Mouse (Mus musculus): ENCODE measurements around the gene Mrpl24.

Gene Mrpl24

GRCm38 (mm10) chr3:87909874-87910273, 9.4 kb upstream of the Mrpl24 start:
- no peak for DNase-seq (ENCODE audit: low spot score in 2 of 2)

GRCm38 (mm10) chr3:87910573-87911141, 8.6 kb upstream of the Mrpl24 start:
- DNase-seq (ENCODE audit: low spot score in 2 of 2), result peak in 1 of 2 experiments; percentile 18

GRCm38 (mm10) chr3:87913491-87913890, 5.8 kb upstream of the Mrpl24 start:
- no peak for DNase-seq (ENCODE audit: low spot score in 2 of 2)

- DNase-seq (ENCODE audit: low spot score in 2 of 2), result no peak
Measured at GRCm38 (mm10) chr3:87913891-87914290, 5.4 kb upstream of the Mrpl24 start.

GRCm38 (mm10) chr3:87916990-87917389, 2.3 kb upstream of the Mrpl24 start:
- no peak for DNase-seq (ENCODE audit: low spot score in 2 of 2)

- DNase-seq (ENCODE audit: low spot score in 2 of 2), result no peak
Measured at GRCm38 (mm10) chr3:87918551-87918950, 755 bp upstream of the Mrpl24 start.

GRCm38 (mm10) chr3:87920270-87920943, 1.1 kb downstream of the Mrpl24 start:
- no peak for DNase-seq (ENCODE audit: low spot score in 2 of 2)

- no peak for DNase-seq (ENCODE audit: low spot score in 2 of 2)
Measured at GRCm38 (mm10) chr3:87924996-87925395, 5.7 kb downstream of the Mrpl24 start.

GRCm38 (mm10) chr3:87927452-87927851, 8.1 kb downstream of the Mrpl24 start:
- no peak for DNase-seq (ENCODE audit: low spot score in 2 of 2)

- DNase-seq (ENCODE audit: low spot score in 2 of 2), result no peak
Measured at GRCm38 (mm10) chr3:87929341-87930077, 10.2 kb downstream of the Mrpl24 start.

GRCm38 (mm10) chr3:87930078-87930795, 10.9 kb downstream of the Mrpl24 start, which contains the start of the genes Isg20l2 and Rrnad1:
Gene Isg20l2, plus strand, starts transcription at chr3:87930314.
Gene Rrnad1, minus strand, starts transcription at chr3:87930717.
- DNase-seq (ENCODE audit: low spot score in 2 of 2), result peak; percentile 93 to 95

GRCm38 (mm10) chr3:87934026-87934425, 14.7 kb downstream of the Mrpl24 start:
- DNase-seq (ENCODE audit: low spot score in 2 of 2), result no peak

GRCm38 (mm10) chr3:87934501-87934900, 15.2 kb downstream of the Mrpl24 start:
- no peak for DNase-seq (ENCODE audit: low spot score in 2 of 2)

- no peak for DNase-seq (ENCODE audit: low spot score in 2 of 2)
Measured at GRCm38 (mm10) chr3:87935201-87935600, 15.9 kb downstream of the Mrpl24 start.

GRCm38 (mm10) chr3:87935776-87936175, 16.5 kb downstream of the Mrpl24 start:
- DNase-seq (ENCODE audit: low spot score in 2 of 2), result peak in 1 of 2 experiments; percentile 80

GRCm38 (mm10) chr3:87940611-87941010, 21.3 kb downstream of the Mrpl24 start:
- DNase-seq (ENCODE audit: low spot score in 2 of 2), result no peak

- no peak for DNase-seq (ENCODE audit: low spot score in 2 of 2)
Measured at GRCm38 (mm10) chr3:87942471-87942870, 23.2 kb downstream of the Mrpl24 start.

- no peak for DNase-seq (ENCODE audit: low spot score in 2 of 2)
Measured at GRCm38 (mm10) chr3:87943586-87943985, 24.3 kb downstream of the Mrpl24 start.

- DNase-seq (ENCODE audit: low spot score in 2 of 2), result no peak
Measured at GRCm38 (mm10) chr3:87944838-87945600, 25.7 kb downstream of the Mrpl24 start.

- no peak for DNase-seq (ENCODE audit: low spot score in 2 of 2)
Measured at GRCm38 (mm10) chr3:87945781-87946540, 26.7 kb downstream of the Mrpl24 start.

GRCm38 (mm10) chr3:87946541-87946860, 27.2 kb downstream of the Mrpl24 start:
- no peak for DNase-seq (ENCODE audit: low spot score in 2 of 2)

Data from thymus, postnatal 10 days (tissue).